Mouse (Mus musculus) neural tube, embryonic 13.5 days (tissue): ENCODE results near the gene 5730596B20Rik. TPM values are rescaled to one million over a fixed set of nuclear protein-coding genes. Genes with fewer than 3 reads are reported as not detected.
A peak's percentile ranks its signal among the peaks of the same experiment; 100 is the strongest.

Experiments
- ATAC-seq: fragments of 200-750 bp; cut with Nextera tagmentation; 2 replicates; pipeline ENCODE4 v1.8.0; 2017; ENCODE audit warnings: low read depth, mild to moderate bottlenecking, moderate TSS enrichment, moderate library complexity
- H3K27ac ChIP-seq: fragments of 300-500 bp; sonication (generic); replicated peaks from 2 replicates; pipeline ENCODE4 v1.5.1; 2015; ENCODE audit warnings: moderate library complexity, mild to moderate bottlenecking, inconsistent platforms
- H3K27me3 ChIP-seq: fragments of 300-500 bp; sonication (generic); 2 replicates; pipeline ENCODE4 v1.6.1; 2015; ENCODE audit warnings: mild to moderate bottlenecking, inconsistent platforms
- H3K36me3 ChIP-seq: fragments of 300-500 bp; sonication (generic); 2 replicates; pipeline ENCODE4 v1.6.1; 2015; ENCODE audit warnings: mild to moderate bottlenecking, inconsistent platforms
- H3K4me1 ChIP-seq: fragments of 300-500 bp; sonication (generic); replicated peaks from 2 replicates; pipeline ENCODE4 v1.6.1; 2015; ENCODE audit warnings: inconsistent platforms
- H3K4me2 ChIP-seq: fragments of 300-500 bp; sonication (generic); 2 replicates; pipeline ENCODE4 v1.6.1; 2015; ENCODE audit warnings: inconsistent platforms, mild to moderate bottlenecking, moderate library complexity
- H3K4me3 ChIP-seq: fragments of 300-500 bp; sonication (generic); 2 replicates; pipeline ENCODE4 v1.5.1; 2015; ENCODE audit warnings: mild to moderate bottlenecking, inconsistent platforms
- H3K9ac ChIP-seq: fragments of 300-500 bp; sonication (generic); 2 replicates; pipeline ENCODE4 v1.6.1; 2015; ENCODE audit warnings: moderate library complexity, mild to moderate bottlenecking, inconsistent platforms
- H3K9me3 ChIP-seq: fragments of 300-500 bp; sonication (generic); 2 replicates; pipeline ENCODE4 v1.6.1; 2016; ENCODE audit warnings: inconsistent platforms
- WGBS: fragments of 180-500 bp; shearing (Covaris S2); methylation state at CpG from one replicate; pipeline ENCODE4 v1.1.7; 2015; 5-methylcytosine and 5-hydroxymethylcytosine counted together
- polyA plus RNA-seq: library from polyadenylated mRNA; unstranded; fragments of >200 nt; fragmentation: Nextera tagmentation; extraction: Ambion mirVana; gene quantifications from 2 replicates; pipeline ENCODE4 v1.2.1, GENCODE M21; 2015

Gene 5730596B20Rik
- polyA plus RNA-seq, 1 experiment from 2014 or later = 3.5 TPM

DNA sequence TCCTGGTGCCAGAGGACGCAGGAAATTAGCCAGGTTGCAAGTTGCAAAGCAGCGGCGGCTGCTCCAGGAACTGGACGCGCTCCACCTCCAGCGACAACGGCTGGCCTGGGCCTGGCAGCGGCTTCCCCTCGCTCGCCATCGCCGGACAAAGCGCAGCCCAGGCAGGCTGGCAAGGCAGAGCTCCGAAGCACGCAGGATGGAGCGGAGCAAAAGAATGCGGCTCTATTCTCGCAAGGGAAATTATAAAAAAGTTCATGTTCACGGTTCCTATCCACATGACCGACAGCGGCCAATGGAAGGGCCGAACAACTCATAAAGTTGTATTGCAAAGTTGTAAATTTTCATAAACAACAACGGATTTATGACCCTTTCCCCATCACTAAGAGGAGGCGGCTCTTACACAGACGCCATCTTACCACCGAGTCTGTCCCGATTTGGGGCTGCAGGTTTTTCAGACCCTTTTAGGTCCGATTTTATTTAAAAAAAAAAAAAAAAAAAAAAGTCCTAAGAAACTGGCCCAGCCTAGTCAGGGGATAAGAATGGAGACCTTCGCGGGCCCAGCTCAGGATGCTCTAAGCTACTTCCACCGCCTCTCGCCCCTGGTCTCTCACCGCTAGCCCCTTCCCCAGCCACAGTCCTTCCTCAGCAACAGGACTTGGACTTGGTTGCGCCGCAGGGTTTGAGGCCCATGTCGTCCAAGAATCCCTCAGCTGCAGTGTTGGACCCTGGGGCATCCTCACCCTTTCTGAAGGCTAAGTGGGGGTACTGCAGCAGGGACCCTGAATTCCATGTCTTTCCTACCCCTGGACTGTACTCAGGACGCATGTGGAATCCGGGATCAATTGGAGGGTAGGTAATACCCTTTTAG is 36.1 kb downstream of the 5730596B20Rik start, which contains the start of the genes Hoxa3 and Gm28308:
Hoxa3 (minus strand) TSS at position 218 of the 868 bp plus-strand sequence.
Gm28308 (minus strand) TSS at position 221 of the 868 bp plus-strand sequence.
- Histone ChIP-seq H3K9me3 (no peaks in the 10 kb centered on the region), H3K4me2 (peak within 1 kb of the TSS; percentile 97), H3K36me3 (no peaks in the 10 kb centered on the region), H3K27me3 (no peaks in the 10 kb centered on the region), H3K4me3 (peak within 1 kb of the TSS; percentile 96), H3K4me1 (peaks cover 65% of the 10 kb centered on the region), H3K9ac (peak within 1 kb of the TSS; percentile 100), H3K27ac (peak within 1 kb of the TSS; percentile 100)
- 3% methylated on average over 38 of the region's 38 CpGs for WGBS
- ATAC-seq = peak; percentile 71

DNA sequence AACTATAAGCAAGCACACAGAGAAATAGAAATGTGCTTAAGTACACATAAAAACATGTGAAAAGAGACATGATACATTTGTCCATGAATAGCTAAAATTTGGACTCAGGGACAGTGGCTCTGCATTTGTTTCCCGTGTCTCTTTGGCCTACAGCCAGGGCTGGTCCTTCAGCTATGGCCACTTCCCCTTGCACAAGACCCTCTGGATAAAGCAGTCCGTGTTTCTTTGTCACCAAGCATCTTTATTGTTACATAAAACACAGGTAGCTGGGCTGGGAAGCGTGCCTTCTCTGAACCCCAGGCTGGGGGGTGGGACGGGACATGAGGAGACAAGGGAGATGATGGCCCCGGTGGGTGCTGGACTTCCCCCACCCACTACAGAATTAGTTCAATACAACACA is 37.0 kb downstream of the 5730596B20Rik start:
- 7% methylated on average over 5 of the region's 5 CpGs for WGBS
- Histone ChIP-seq H3K27ac (peak overlapping the region; percentile 100), H3K4me3 (peak overlapping the region; percentile 96), H3K36me3 (no peaks in the 10 kb centered on the region), H3K4me1 (peaks cover 67% of the 10 kb centered on the region), H3K9ac (peak overlapping the region; percentile 100), H3K9me3 (no peaks in the 10 kb centered on the region), H3K27me3 (no peaks in the 10 kb centered on the region), H3K4me2 (peak overlapping the region; percentile 97)
- no peak for ATAC-seq

DNA sequence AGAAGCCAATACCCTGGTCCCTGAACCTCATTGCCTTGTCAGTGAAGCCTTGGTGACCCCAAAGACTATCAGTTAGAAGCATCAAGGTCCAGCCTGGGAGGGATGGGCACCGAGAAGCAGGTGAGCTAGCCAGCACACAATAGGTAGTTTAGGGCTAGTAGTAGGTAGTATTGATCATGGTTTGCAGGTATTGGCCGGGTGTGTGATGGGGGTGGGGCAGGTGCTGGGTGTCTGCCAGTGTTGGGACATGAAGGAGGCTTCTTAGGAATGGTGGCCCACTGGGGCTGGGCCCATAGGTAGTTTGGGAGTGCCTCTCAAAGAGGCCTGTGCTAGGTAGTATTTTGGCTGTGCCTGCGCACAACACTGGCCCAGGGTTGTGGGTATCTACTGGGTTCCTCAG is 37.8 kb downstream of the 5730596B20Rik start:
- Histone ChIP-seq H3K4me3 (peak overlapping the region; percentile 96), H3K9me3 (no peaks in the 10 kb centered on the region), H3K27ac (peak overlapping the region; percentile 100), H3K9ac (peak overlapping the region; percentile 100), H3K27me3 (no peaks in the 10 kb centered on the region), H3K36me3 (no peaks in the 10 kb centered on the region), H3K4me1 (peaks cover 67% of the 10 kb centered on the region), H3K4me2 (peak overlapping the region; percentile 97)
- no peak for ATAC-seq
- whole genome bisulfite sequencing = 14% methylated on average over 3 of the region's 3 CpGs

DNA sequence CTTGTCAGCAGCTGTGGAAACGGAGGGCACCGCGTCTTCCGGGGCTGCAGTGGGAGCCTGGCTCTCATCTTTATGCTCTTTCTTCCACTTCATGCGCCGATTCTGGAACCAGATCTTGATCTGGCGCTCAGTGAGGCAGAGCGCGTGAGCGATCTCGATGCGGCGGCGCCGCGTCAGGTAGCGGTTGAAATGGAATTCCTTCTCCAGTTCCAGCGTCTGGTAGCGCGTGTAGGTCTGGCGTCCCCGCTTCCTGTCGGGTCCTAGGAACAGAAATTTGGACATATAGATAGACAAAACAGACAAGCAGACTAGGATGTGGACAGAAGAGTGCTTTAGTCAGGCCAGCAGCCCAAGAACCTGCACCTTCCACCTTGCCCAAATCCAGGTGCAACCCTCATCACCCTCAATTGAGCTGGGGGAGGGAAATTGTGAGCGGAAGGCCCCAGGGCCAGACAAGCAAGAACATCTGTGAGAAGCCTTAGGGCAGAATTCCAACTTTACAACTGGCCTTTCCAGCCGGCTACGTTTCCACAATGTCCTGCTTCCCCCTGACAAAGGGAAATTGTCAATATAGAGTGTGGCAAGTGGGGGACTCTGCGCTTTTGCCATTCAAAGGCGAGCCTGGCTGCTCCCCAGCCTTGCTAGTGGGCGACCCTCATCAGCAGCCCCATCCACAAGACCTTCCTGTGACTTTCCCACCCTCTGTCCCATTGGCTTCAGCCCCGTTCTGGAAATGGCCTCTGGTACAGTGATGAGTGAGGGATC is 38.7 kb downstream of the 5730596B20Rik start:
- no peak for ATAC-seq
- Histone ChIP-seq H3K4me3 (peak overlapping the region; percentile 96), H3K9me3 (no peaks in the 10 kb centered on the region), H3K4me1 (peaks cover 68% of the 10 kb centered on the region), H3K36me3 (no peaks in the 10 kb centered on the region), H3K4me2 (peak overlapping the region; percentile 97), H3K9ac (peak overlapping the region; percentile 100), H3K27me3 (no peaks in the 10 kb centered on the region), H3K27ac (peak overlapping the region; percentile 100)
- WGBS = 1% methylated on average over 30 of the region's 30 CpGs

DNA sequence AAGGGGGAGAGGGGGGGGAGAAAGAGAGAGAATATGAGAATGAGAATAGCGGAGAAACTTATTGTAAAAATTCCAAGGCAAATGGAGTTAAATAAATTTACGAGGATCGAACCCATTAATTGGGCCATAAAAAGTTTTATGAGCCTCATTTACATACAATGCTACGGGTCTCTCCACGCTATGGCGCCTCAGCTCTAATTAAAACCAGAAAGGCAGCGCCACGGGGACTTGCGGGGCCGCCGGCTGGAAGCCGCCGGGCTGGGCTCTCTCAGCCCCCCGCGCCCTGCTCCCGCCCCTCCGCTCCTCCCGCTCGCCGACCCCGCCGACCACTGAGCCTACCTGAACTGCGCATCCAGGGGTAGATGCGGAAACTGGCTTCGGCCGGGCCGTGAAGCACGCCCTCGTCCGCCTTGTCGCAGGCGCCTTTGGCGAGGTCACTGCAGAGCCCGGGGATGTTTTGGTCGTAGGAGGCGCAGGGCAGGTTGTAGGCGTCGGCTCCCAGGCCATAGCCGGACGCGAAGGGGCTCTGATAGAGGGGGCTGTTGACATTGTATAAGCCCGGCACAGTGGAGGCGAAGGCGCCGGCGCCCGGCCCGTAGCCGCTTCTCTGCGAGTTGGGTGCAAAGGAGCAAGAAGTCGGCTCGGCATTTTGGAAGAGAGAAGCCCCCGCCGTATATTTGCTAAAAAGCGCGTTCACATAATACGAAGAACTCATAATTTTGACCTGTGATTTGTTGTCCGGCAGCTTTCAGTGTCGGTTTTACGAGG is 39.6 kb downstream of the 5730596B20Rik start:
- Histone ChIP-seq H3K4me3 (peak overlapping the region; percentile 96), H3K4me1 (peaks cover 68% of the 10 kb centered on the region), H3K9ac (peak overlapping the region; percentile 100), H3K27me3 (no peaks in the 10 kb centered on the region), H3K4me2 (peak overlapping the region; percentile 97), H3K9me3 (no peaks in the 10 kb centered on the region), H3K36me3 (no peaks in the 10 kb centered on the region), H3K27ac (peak overlapping the region; percentile 100)
- peak; percentile 34; the same call in 1 of the 2 replicates for ATAC-seq
- 1% methylated on average over 60 of the region's 60 CpGs for WGBS

DNA sequence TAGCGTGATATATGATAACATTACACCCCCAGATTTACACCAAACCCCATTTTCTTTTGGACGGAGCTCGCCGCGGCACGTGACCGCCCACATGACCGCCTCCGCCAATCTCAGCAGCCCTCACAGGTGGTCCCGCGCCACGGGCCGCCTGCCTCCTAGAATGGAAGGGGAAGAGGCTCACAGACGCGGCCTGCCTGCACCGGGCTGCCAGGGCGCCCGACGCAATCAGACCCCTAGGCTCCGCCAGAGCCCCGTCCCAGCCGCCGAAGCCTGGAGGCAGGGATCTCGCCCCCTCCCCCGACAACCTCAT is 40.1 kb downstream of the 5730596B20Rik start:
- no peaks in the 10 kb centered on the region for H3K9me3 ChIP-seq
- H3K27me3 ChIP-seq = no peaks in the 10 kb centered on the region
- peak overlapping the region; percentile 97 for H3K4me2 ChIP-seq
- peaks cover 74% of the 10 kb centered on the region for H3K4me1 ChIP-seq
- no peaks in the 10 kb centered on the region for H3K36me3 ChIP-seq
- H3K9ac ChIP-seq = peak overlapping the region; percentile 100
- ATAC-seq = peak; percentile 83
- peak overlapping the region; percentile 96 for H3K4me3 ChIP-seq
- H3K27ac ChIP-seq = peak overlapping the region; percentile 100
- under 1% methylated on average over 25 of the region's 25 CpGs for WGBS

DNA sequence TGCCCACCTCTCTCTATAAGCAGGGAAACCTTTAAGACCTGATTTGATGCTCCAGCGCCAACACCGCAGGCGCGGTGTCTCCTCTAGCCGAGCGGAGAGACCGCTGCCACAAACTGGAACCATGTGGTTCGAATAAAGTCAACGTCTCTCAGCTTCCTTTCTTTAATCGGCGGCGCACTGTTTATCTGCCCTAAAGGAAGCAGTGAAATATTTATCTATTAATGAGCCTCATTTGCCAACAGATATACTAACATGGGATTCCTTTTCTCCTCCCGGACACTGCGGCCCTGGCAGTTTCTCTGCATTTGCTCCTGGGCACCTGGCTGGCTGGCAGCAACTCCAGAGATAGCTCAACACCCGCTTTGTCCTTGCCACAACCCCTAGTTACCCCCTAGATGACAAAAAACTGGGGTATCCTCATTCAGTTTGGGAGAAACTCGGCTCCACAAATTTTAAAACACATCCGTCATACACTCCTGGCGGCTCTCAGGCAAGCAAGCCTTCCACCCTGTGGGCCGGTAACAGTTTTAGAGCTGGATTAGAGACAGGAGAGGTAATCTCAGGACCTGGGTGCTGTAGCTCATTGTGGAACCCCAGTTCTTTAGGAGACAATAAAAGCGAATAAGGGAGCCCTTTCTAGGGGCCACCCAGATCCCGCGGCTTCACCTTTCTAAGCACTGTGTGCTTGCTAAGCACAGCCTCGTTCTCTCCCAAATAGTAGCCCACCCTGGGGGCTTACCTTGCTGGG is 40.8 kb downstream of the 5730596B20Rik start:
- Histone ChIP-seq H3K36me3 (no peaks in the 10 kb centered on the region), H3K4me2 (peak overlapping the region; percentile 97), H3K27me3 (no peaks in the 10 kb centered on the region), H3K9ac (peak overlapping the region; percentile 100), H3K9me3 (no peaks in the 10 kb centered on the region), H3K27ac (peak overlapping the region; percentile 100), H3K4me1 (peaks cover 74% of the 10 kb centered on the region), H3K4me3 (peak overlapping the region; percentile 96)
- no peak for ATAC-seq
- 2% methylated on average over 23 of the region's 23 CpGs for WGBS

DNA sequence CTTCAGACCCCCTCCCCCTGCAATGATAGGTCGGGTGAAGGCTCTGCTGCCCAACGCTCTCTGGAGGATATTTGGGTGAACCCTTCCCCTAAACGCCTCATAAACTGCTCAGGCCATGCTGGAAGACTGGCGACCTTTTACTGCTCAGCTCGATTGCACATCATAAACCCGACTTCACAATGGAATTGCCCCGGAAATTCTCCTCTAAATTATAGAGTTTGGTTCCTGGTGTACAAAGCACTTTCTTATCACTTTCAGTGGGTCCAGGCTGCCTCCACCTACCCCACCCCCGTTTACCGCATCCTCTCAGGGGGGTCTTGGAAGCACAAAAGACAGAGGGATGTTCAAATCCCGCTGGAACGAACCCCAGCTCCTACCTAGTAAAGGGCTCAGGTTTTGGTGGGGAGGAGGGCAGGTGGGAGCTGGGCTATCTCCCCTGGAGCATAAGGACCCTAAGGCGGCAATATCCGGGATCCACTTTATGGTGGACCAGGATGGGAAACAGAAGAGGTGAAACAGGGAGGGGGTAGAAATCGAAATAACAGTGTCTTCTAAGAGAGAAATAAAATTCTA is 41.4 kb downstream of the 5730596B20Rik start:
- peak overlapping the region; percentile 97 for H3K4me2 ChIP-seq
- ATAC-seq = no peak
- no peaks in the 10 kb centered on the region for H3K9me3 ChIP-seq
- no peaks in the 10 kb centered on the region for H3K36me3 ChIP-seq
- H3K9ac ChIP-seq = peak overlapping the region; percentile 100
- H3K27ac ChIP-seq = peak overlapping the region; percentile 100
- 6% methylated on average over 14 of the region's 14 CpGs for WGBS
- H3K27me3 ChIP-seq = no peaks in the 10 kb centered on the region
- H3K4me3 ChIP-seq = peak overlapping the region; percentile 96
- peaks cover 72% of the 10 kb centered on the region for H3K4me1 ChIP-seq

DNA sequence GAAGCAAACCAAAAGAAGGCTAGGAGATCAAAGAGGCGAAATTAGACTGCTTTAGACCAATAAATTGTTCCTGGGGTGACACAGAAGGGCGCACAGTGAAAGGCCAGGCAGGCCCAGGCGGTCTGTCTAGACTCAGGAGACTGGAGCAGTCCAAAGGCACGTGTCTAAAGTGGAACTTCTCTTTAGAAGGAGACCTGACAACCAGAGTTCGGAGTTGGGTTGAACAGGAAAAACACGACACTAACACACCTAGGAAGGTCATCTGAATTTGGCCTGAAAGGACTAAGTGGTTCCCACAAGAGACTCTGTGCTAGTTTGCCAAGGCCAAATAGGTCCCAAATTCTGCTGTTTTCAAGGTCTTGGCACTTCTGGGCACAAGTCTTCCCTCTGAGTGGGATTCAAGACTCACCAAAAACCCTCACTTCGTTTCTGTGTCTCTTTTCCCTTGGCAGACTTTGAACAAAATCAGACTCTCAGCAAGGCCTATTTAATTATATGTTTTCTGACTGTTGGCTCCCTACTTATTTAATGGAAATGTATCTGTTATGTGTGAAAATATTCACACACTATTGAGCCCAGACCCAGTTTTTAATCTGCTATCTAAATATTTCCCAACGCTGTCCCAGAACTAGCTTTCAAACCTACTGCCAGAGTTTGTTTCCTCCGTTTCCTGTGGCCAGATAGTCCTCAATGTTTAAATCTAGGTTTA is 42.1 kb downstream of the 5730596B20Rik start:
- H3K9ac ChIP-seq = peak overlapping the region; percentile 100
- H3K9me3 ChIP-seq = no peaks in the 10 kb centered on the region
- no peaks in the 10 kb centered on the region for H3K27me3 ChIP-seq
- H3K36me3 ChIP-seq = no peaks in the 10 kb centered on the region
- no peak for ATAC-seq
- H3K27ac ChIP-seq = peak overlapping the region; percentile 100
- H3K4me1 ChIP-seq = peaks cover 66% of the 10 kb centered on the region
- H3K4me3 ChIP-seq = peak overlapping the region; percentile 96
- 20% methylated on average over 9 of the region's 9 CpGs for WGBS
- peak overlapping the region; percentile 97 for H3K4me2 ChIP-seq

DNA sequence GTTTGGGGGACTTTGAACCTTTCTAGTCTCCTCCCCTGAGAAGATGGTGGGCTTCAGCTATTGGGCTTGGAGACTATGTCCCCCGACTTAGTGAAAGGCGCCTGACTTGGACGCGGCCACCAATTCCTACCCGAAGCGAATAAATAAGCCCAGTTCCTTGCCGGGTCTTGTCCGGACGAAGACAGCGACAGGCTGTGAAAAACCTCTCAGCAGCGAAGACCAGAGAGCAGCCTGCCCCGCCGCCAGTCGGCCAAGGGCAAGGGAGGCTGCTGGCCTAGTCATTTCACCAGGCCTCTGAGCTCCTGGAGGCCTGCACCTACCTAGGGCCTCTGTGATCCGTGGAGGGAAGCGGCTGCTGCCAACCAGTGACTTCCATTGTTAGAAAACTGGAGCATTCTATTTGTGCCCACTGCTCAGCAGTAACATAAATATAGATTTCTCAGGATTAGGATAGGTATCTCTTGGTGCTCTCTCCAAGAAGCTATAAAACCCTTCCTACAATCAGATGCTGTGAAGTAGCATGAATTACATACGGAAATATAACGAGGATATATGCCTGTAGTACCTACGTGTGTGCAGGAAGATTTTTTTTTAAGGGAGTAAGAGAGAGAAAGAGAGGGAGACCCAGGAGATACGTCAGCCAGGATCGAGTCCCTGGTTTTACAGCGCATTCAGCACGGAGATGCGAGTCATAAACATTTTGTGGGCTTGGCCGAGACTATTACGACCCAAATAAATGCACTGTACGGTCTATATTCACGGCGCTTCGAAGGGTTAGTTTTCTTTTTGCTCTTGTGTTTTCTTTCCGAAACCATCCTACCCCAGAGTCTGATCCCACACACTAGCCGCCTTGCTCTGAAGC is 42.9 kb downstream of the 5730596B20Rik start:
- H3K9ac ChIP-seq = peak overlapping the region; percentile 100
- H3K27me3 ChIP-seq = no peaks in the 10 kb centered on the region
- WGBS = 4% methylated on average over 32 of the region's 32 CpGs
- no peaks in the 10 kb centered on the region for H3K36me3 ChIP-seq
- H3K27ac ChIP-seq = peak overlapping the region; percentile 100
- no peak for ATAC-seq
- peaks cover 57% of the 10 kb centered on the region for H3K4me1 ChIP-seq
- no peaks in the 10 kb centered on the region for H3K9me3 ChIP-seq
- H3K4me2 ChIP-seq = peak overlapping the region; percentile 97
- peak overlapping the region; percentile 96 for H3K4me3 ChIP-seq
